Mouse (Mus musculus) CH12.LX (cell line): ENCODE data around the gene Golt1b. TPM values are rescaled to one million over a fixed set of nuclear protein-coding genes. Genes with fewer than 3 reads are reported as not detected.

Source experiments
- DNase-seq: peaks from one replicate; pipeline ENCODE4 v3.0.0-alpha.2; 2013; ENCODE audit errors: extremely low read depth
- H3K27ac ChIP-seq: 2 replicates; pipeline ENCODE4 v1.5.1; 2012; ENCODE audit warnings: low read depth, mild to moderate bottlenecking, control low read depth, moderate library complexity; ENCODE audit not compliant: insufficient read depth
- H3K27me3 ChIP-seq: replicated peaks from 2 replicates; pipeline ENCODE3; 2012; ENCODE audit warnings: inconsistent platforms
- H3K36me3 ChIP-seq, 2 experiments: replicated peaks in 1 of 2; 2 replicates each; pipeline versions ENCODE3 to v1.6.1; 2012; ENCODE audit warnings: inconsistent platforms in 1 of 2, low read length in 1 of 2, mild to moderate bottlenecking in 1 of 2, mixed read lengths in 1 of 2, moderate library complexity in 1 of 2; ENCODE audit not compliant: control insufficient read depth in 1 of 2, insufficient read depth in 1 of 2
- H3K4me1 ChIP-seq, 2 experiments: 2 replicates each; pipeline ENCODE4 v1.6.1; 2012; ENCODE audit warnings: inconsistent platforms in 1 of 2, moderate library complexity in 1 of 2; ENCODE audit not compliant: insufficient read depth in 2 of 2, control insufficient read depth in 1 of 2
- H3K4me2 ChIP-seq: 2 replicates; pipeline ENCODE4 v1.6.1; 2012; ENCODE audit warnings: low read depth, mild to moderate bottlenecking, control low read depth; ENCODE audit not compliant: poor library complexity, insufficient read depth, severe bottlenecking
- H3K4me3 ChIP-seq, 3 experiments: fragments of 150-350 bp in 1 of 3; sonication (generic) in 1 of 3; replicated peaks in 1 of 3; 2 replicates each; pipeline versions ENCODE3 to v1.5.1; 2011 to 2012; ENCODE audit warnings: low read depth in 2 of 3, low read length in 2 of 3, mild to moderate bottlenecking in 2 of 3, moderate library complexity in 2 of 3, control low read depth in 1 of 3, improper control_type of control experiment in 1 of 3, inconsistent platforms in 1 of 3, mixed read lengths in 1 of 3; ENCODE audit not compliant: poor library complexity in 1 of 3
- H3K79me2 ChIP-seq: replicated peaks from 2 replicates; pipeline ENCODE4 v1.6.1; 2012; ENCODE audit warnings: mild to moderate bottlenecking, moderate library complexity; ENCODE audit not compliant: control insufficient read depth, poor library complexity, insufficient read depth, severe bottlenecking; ENCODE audit errors: extremely low read depth
- H3K9ac ChIP-seq: 2 replicates; pipeline ENCODE4 v1.6.1; 2012; ENCODE audit warnings: low read depth, mild to moderate bottlenecking, control low read depth, moderate library complexity; ENCODE audit not compliant: insufficient read depth
- H3K9me3 ChIP-seq: replicated peaks from 2 replicates; pipeline ENCODE3; 2012; ENCODE audit warnings: low read length, inconsistent platforms, mixed read lengths
- BHLHE40 ChIP-seq: IDR thresholded peaks from 2 replicates; pipeline ENCODE4 v1.6.1; 2011; ENCODE audit warnings: mild to moderate bottlenecking, low read depth, low read length, improper control_type of control experiment
- CHD1 ChIP-seq: IDR thresholded peaks from 2 replicates; pipeline ENCODE4 v1.6.1; 2012; ENCODE audit warnings: low read depth, low read length, improper control_type of control experiment, inconsistent platforms
- CHD2 ChIP-seq: IDR thresholded peaks from 2 replicates; pipeline ENCODE4 v1.6.1; 2011; ENCODE audit warnings: low read length, improper control_type of control experiment
- CTCF ChIP-seq, 2 experiments: IDR thresholded peaks in 1 of 2; conservative IDR thresholded peaks in 1 of 2; 2 replicates each; pipeline ENCODE4 v1.5.1; 2011 to 2012; ENCODE audit warnings: low read depth in 2 of 2, low read length in 2 of 2, improper control_type of control experiment in 1 of 2, inconsistent platforms in 1 of 2, mild to moderate bottlenecking in 1 of 2, moderate library complexity in 1 of 2
- E2F4 ChIP-seq: IDR thresholded peaks from 2 replicates; pipeline ENCODE4 v1.6.1; 2011; ENCODE audit warnings: low read depth, low read length, improper control_type of control experiment; ENCODE audit not compliant: insufficient replicate concordance
- EP300 ChIP-seq: IDR thresholded peaks from 2 replicates; pipeline ENCODE4 v1.6.1; 2011; ENCODE audit warnings: low read length, improper control_type of control experiment
- IRF4 ChIP-seq: IDR thresholded peaks from 2 replicates; pipeline ENCODE4 v1.6.1; 2014; ENCODE audit warnings: low read depth, mild to moderate bottlenecking, inconsistent platforms, low read length, improper control_type of control experiment
- MYC ChIP-seq: IDR thresholded peaks from 2 replicates; pipeline ENCODE4 v1.6.1; 2011; ENCODE audit warnings: low read depth, mild to moderate bottlenecking, improper control_type of control experiment, low read length
- NELFE ChIP-seq: IDR thresholded peaks from 2 replicates; pipeline ENCODE4 v1.6.1; 2011; ENCODE audit warnings: low read depth, low read length, improper control_type of control experiment
- NRF1 ChIP-seq: IDR thresholded peaks from 2 replicates; pipeline ENCODE4 v1.6.1; 2014; ENCODE audit warnings: low read depth, mild to moderate bottlenecking, inconsistent platforms, low read length, improper control_type of control experiment, moderate library complexity
- PAX5 ChIP-seq: IDR thresholded peaks from 2 replicates; pipeline ENCODE4 v1.6.1; 2012; ENCODE audit warnings: low read length, inconsistent platforms, mixed read lengths
- POLR2A ChIP-seq: IDR thresholded peaks from 2 replicates; pipeline ENCODE4 v1.6.1; 2011; ENCODE audit warnings: low read depth, mild to moderate bottlenecking, improper control_type of control experiment, low read length
- RAD21 ChIP-seq: IDR thresholded peaks from 2 replicates; pipeline ENCODE4 v1.6.1; 2011; ENCODE audit warnings: low read depth, mild to moderate bottlenecking, low read length, improper control_type of control experiment, moderate library complexity
- SIN3A ChIP-seq: IDR thresholded peaks from 2 replicates; pipeline ENCODE4 v1.6.1; 2012; ENCODE audit warnings: low read length, improper control_type of control experiment, inconsistent platforms
- SMC3 ChIP-seq: IDR thresholded peaks from 2 replicates; pipeline ENCODE4 v1.6.1; 2011; ENCODE audit warnings: low read depth, low read length, improper control_type of control experiment
- USF1 ChIP-seq: IDR thresholded peaks from 2 replicates; pipeline ENCODE4 v1.6.1; 2014; ENCODE audit warnings: low read depth, mild to moderate bottlenecking, inconsistent platforms, low read length, improper control_type of control experiment
- USF2 ChIP-seq: conservative IDR thresholded peaks from 2 replicates; pipeline ENCODE4 v1.6.1; 2011; ENCODE audit warnings: low read depth, low read length, improper control_type of control experiment
- ZKSCAN1 ChIP-seq: IDR thresholded peaks from 2 replicates; pipeline ENCODE4 v1.6.1; 2012; ENCODE audit warnings: low read depth, inconsistent platforms, low read length, improper control_type of control experiment, borderline replicate concordance
- dilution Hi-C: fragments of 300-500 bp; cut with MboI; formaldehyde crosslinking; loops from 2 replicates; pipeline ENCODE4 v1.14.3; 2020; ENCODE audit warnings: low sequenced_read_pairs; ENCODE audit not compliant: extremely low pct_unique_long_range_greater_than_20kb, extremely low pct_ligation_motif_present
- in situ Hi-C: fragments of 300-500 bp; cut with MboI; formaldehyde crosslinking; loops from 3 replicates; pipeline ENCODE4 v1.14.3; 2019; ENCODE audit warnings: low sequenced_read_pairs, low pct_ligation_motif_present, low pct_unique_long_range_greater_than_20kb, mixed read lengths
- polyA plus RNA-seq: library from polyadenylated mRNA; unstranded; fragments of >175 nt; gene quantifications from 2 replicates; pipeline ENCODE4 v1.2.1, GENCODE M21; 2012; ENCODE audit warnings: low read depth; ENCODE audit not compliant: insufficient read length
- total RNA-seq, 2 experiments: library from RNA; depleted of rRNA; stranded (reverse); fragments of 300-350 nt in 1 of 2; fragments of >200 nt in 1 of 2; gene quantifications; 2 replicates each; pipeline ENCODE4 v1.2.3; 2012 to 2014

Golt1b gene
- total and polyA plus RNA-seq, 3 experiments, result 28.3 to 71.8 (median 51.5) TPM

DNA sequence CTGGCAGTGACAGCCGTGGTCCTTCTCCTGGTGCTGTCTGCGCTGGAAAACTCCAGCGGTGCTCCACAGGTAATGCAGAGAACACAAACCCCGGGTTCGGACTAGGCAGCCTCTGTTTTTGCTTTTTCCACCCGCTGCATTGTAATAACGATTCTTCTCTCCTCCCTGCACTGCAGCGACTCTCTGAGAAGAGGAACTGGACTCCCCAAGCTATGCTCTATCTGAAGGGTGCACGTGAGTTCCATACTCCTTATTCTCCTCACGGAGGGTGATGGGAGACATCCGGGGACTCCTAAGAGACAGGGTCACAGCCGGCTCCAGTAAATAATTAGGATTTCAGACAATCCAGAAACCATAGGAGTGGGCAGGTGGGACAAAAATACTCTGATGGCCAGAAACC, 26.8 kb downstream of the Golt1b start:
- no peaks in the 10 kb centered on the region for H3K27me3 ChIP-seq

DNA sequence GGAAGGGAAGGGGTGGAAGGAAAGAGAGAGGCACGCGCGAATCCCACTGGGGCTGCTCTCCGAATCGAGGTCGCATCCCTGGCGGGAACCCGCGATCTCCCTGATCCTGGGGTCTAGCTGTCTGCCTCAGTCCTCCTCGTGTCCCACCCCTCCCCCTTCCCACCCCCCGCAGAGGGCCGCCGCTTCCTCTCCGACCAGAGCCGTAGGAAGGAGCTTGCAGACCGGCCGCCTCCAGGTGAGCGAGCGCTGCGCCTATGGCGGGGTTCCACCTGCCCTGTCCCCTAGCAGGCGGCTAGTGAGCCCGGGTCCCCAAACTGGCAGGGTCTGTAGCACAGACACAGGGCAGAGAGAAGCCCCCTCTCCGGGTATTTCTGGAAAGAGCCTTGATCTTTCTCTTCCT, 27.6 kb downstream of the Golt1b start:
- Histone ChIP-seq H3K27me3 (no peaks in the 10 kb centered on the region), H3K9ac (no peak overlapping the region), H3K27ac (no peak overlapping the region), H3K4me1 (no peaks in the 10 kb centered on the region), H3K4me2 (no peak overlapping the region), H3K4me3 (no peak overlapping the region), H3K36me3 (no peaks in the 10 kb centered on the region), H3K9me3 (no peaks in the 10 kb centered on the region), H3K79me2 (no peaks in the 10 kb centered on the region)
- TF ChIP-seq EP300 (no peak), PAX5 (no peak), ZKSCAN1 (no peak), USF1 (no peak), CHD2 (no peak), USF2 (no peak), IRF4 (no peak), CHD1 (no peak), SMC3 (no peak), NRF1 (no peak), NELFE (no peak), MYC (no peak), BHLHE40 (no peak)
- in situ Hi-C loops (no loop called here), dilution Hi-C loops (no loop called here)
- no peak for DNase-seq

More for the DNA sequence above, 26.8 kb downstream of the Golt1b start:
- H3K9me3 ChIP-seq, result no peaks in the 10 kb centered on the region
- H3K4me3 ChIP-seq, result no peak overlapping the region
- H3K79me2 ChIP-seq, result no peaks in the 10 kb centered on the region
- no peaks in the 10 kb centered on the region for H3K36me3 ChIP-seq
- in situ Hi-C loops (no loop called here), dilution Hi-C loops (no loop called here)
- no peaks in the 10 kb centered on the region for H3K4me1 ChIP-seq
- DNase-seq, result no peak
- no peak overlapping the region for H3K4me2 ChIP-seq
- no peak overlapping the region for H3K9ac ChIP-seq
- no peak for TF ChIP-seq USF1
- no peak for TF ChIP-seq SIN3A
- TF ChIP-seq E2F4, result no peak
- TF ChIP-seq CHD2, result no peak
- no peak for TF ChIP-seq POLR2A
- no peak for TF ChIP-seq NRF1
- TF ChIP-seq RAD21, result no peak
- no peak for TF ChIP-seq CTCF (conservative IDR thresholded peaks at IDR 0.05 in 1 of 2, IDR thresholded peaks at IDR 0.05 in 1 of 2; ENCODE audit: low read depth in 2 of 2, low read length in 2 of 2)
- H3K27ac ChIP-seq, result no peak overlapping the region
